Mouse (Mus musculus): ENCODE results near the gene A630095N17Rik.

DNA sequence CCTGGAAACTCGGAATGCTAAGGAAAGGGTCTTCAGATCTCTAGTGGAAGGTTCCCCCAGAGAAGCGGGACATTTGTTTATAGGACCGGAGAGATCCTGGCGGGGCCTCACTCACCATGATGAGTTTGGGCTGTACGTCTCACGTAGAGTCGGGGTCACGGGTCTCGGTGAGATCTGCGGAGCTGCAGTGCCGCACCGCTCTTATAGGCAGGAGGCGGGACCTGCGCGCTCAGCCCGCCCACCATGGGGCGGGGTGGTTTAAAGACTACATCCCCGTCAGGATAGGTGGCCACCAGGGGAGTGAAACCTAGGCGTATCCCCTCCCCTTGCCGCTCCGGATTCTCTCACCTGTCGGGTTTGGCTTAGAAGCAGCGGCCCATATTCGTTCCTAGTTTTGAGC is 12.8 kb downstream of the A630095N17Rik start:
- TF ChIP-seq CTCF (IDR thresholded peaks at IDR 0.05; ENCODE audit: borderline replicate concordance, insufficient read depth, low read length) (no peak), POLR2A (IDR thresholded peaks at IDR 0.05; ENCODE audit: low read depth, low read length) (peak; percentile 99)

Measured in embryonic fibroblast, embryonic 13.5 days (primary cell).